Mouse (Mus musculus) liver, embryonic 14.5 days (tissue): ENCODE data around the gene Rbp2.

Experiments
- CTCF ChIP-seq: IDR thresholded peaks from 2 replicates; pipeline ENCODE4 v1.5.1; 2016; ENCODE audit warnings: antibody characterized with exemption, low read depth, control low read depth
- EP300 ChIP-seq: IDR thresholded peaks from 2 replicates; pipeline ENCODE4 v1.6.1; 2016; ENCODE audit warnings: antibody characterized with exemption, low read depth

DNA sequence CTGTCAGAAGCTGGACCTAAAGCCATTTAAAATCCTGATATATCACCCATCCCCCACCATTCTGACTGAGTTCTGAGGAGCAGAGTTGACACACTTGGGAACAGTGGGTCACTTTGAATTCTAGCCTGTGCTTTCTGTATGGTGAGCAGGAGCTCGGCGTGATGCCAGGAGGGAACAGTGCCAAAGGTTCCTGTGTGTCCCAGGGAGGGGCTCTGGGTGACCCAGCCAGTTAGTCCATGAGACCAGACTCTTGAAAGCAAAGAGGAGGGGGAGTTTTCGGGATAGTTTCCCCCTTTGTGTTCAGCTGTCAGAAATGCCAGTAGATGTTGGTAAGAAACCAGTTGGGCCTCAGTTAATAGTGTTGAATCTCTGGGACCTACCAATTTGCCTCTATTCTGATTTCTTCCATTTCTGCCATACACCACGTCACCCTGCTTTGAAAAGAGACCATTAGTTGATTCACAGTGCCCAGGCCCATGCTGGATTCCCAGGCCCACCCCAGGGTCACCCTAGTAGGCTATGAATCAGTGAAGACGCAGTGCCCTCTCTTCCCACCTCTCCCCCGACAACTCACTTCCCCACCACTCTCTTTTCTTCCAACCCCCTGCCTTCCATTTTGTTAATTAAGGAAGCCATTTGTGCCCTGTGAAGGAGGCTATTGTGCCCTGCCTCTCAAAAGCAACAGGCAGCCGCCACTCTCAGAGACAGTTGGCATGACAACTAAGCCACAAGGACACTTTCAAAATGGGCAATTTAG, 39.0 kb downstream of the Rbp2 start:
- TF ChIP-seq CTCF = no peak
- TF ChIP-seq EP300 = no peak
